Mouse (Mus musculus): ENCODE data around the gene Lipa. TPM values are rescaled to one million over a fixed set of nuclear protein-coding genes. Genes with fewer than 3 reads are reported as not detected.

Gene Lipa
- polyA plus RNA-seq (2012; rRNA removed) (19.3 and 22.7 TPM in 2 replicates), polyA plus RNA-seq (2014; fragmentation: Nextera tagmentation; extraction: Ambion mirVana) (40.4 and 44.2 TPM in 2 replicates)

DNA sequence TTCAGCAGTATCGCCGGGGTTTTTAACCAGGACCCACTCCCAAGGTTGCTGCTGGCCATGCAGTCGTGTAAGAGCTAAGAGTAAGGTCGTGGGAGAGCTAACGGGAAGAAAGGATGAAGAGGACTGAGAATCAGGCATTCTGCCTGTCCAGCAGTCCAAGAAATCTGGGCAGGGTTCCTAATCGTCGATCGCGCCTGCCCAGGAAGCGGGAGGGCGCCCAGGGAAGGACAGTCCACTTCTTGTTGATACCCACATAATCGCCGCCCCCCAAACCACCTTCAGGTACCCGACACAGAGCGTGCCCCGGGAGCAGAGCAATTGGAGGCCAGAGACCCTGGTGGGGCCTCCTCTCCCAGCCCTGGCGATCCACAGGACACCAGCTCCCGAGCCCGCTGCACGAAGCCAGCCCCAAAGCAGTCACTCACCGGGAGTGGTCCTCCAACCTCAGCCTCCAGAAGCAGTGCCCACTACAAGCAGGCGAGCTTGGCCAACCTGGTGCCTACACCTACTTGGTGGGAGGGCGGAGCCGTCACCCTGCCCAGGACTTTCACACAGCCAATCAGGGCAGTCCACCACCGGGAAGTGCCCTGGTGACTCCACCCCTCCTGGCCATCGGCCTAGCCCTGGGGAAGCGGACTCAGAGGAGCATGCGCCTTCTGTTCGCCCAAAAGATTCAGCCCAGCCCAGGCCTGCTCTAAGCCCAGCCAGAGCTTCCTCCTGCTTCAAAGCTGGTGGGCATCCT, at the start of gene Lipa:
Lipa (minus strand) TSS at position 534 of the 742 bp plus-strand sequence.
- Histone ChIP-seq H3K4me3 (ENCODE audit: insufficient read depth in 1 of 2, low read depth in 2 of 2, low read length in 2 of 2) (peak within 1 kb of the TSS; percentile 65 to 69), H3K27me3 (ENCODE audit: control insufficient read depth, insufficient read depth, low read length) (no peaks in the 10 kb centered on the region), H3K36me3 (replicated peaks; ENCODE audit: control insufficient read depth, insufficient read depth, low read depth) (no peaks in the 10 kb centered on the region), H3K9ac (replicated peaks) (peak within 1 kb of the TSS; percentile 52), H3K4me1 (replicated peaks; ENCODE audit: control insufficient read depth in 2 of 2, insufficient read depth in 2 of 2, low read length in 1 of 2) (peaks cover 4 to 6% of the 10 kb centered on the region in 2 experiments; a peak in 2 of 4 replicates), H3K27ac (peak within 1 kb of the TSS; percentile 57), H3K4me2 (ENCODE audit: low read depth) (peak within 1 kb of the TSS; percentile 95), H3K9me3 (ENCODE audit: control insufficient read depth, low read length) (no peaks in the 10 kb centered on the region)
- TF ChIP-seq CTCF (IDR thresholded peaks at IDR 0.05; ENCODE audit: low read depth), result no peak
- TF ChIP-seq EP300 (IDR thresholded peaks at IDR 0.05; ENCODE audit: low read depth), result no peak
- DNase-seq (ENCODE audit: low read depth in 3 of 3, low spot score in 3 of 3), result peak; percentile 83 to 88 (median 84)
- peak; percentile 100 for ATAC-seq (ENCODE audit: insufficient read depth)
- WGBS (ENCODE audit: insufficient replicate concordance), result under 1% methylated on average over 29 of the region's 29 CpGs

DNA sequence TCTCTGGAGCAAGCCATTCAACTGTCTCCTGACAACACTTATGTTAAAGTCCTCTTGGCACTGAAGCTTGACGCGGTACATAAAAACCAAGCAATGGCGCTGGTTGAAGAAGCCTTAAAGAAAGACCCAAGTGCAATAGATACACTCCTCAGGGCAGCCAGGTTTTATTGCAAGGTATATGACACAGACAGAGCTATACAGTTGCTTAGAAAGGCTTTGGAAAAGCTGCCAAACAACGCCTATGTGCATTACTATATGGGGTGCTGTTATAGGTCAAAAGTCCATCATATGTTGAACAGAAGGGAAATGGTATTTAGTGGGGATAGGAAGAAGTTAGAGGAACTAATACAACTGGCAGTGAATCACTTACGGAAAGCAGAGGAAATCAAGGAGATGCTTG, 46.4 kb upstream of the Lipa start:
- Histone ChIP-seq H3K4me3 (ENCODE audit: insufficient read depth in 1 of 2, low read depth in 2 of 2, low read length in 2 of 2) (no peak overlapping the region), H3K36me3 (replicated peaks; ENCODE audit: control insufficient read depth, insufficient read depth, low read depth) (no peaks in the 10 kb centered on the region; the same call in 1 of the 2 replicates), H3K27ac (no peak overlapping the region), H3K9ac (replicated peaks) (no peak overlapping the region), H3K9me3 (ENCODE audit: control insufficient read depth, low read length) (no peaks in the 10 kb centered on the region), H3K4me2 (ENCODE audit: low read depth) (no peak overlapping the region), H3K27me3 (ENCODE audit: control insufficient read depth, insufficient read depth, low read length) (no peaks in the 10 kb centered on the region), H3K4me1 (replicated peaks; ENCODE audit: control insufficient read depth in 2 of 2, insufficient read depth in 2 of 2, low read length in 1 of 2) (no peaks in the 10 kb centered on the region)
- ATAC-seq (ENCODE audit: insufficient read depth) (no peak), DNase-seq (ENCODE audit: low read depth in 3 of 3, low spot score in 3 of 3) (no peak)
- TF ChIP-seq CTCF (IDR thresholded peaks at IDR 0.05; ENCODE audit: low read depth) (no peak), EP300 (IDR thresholded peaks at IDR 0.05; ENCODE audit: low read depth) (no peak)
- WGBS (ENCODE audit: insufficient replicate concordance), result 78% methylated on average over 5 of the region's 5 CpGs

DNA sequence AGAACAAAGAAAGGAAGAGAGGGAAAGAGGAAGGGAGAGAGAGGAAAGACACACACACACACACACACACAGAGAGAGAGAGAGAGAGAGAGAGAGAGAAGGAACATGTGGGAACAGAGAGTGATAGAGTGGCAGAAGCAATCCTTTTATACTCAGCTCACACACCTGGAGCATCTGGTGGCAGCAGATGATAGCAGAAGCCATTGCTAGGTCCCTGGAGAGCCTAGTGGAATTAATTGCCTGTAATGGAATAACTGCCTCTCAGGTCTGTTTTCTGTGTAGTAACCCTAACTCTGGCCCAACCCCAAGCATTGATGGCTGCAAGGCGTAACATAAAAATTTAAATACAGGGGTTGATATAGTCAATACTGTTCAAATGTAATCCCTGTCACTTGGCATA, 43.8 kb upstream of the Lipa start:
- Histone ChIP-seq H3K4me3 (ENCODE audit: insufficient read depth in 1 of 2, low read depth in 2 of 2, low read length in 2 of 2) (no peak overlapping the region), H3K9me3 (ENCODE audit: control insufficient read depth, low read length) (no peaks in the 10 kb centered on the region), H3K9ac (replicated peaks) (no peak overlapping the region), H3K36me3 (replicated peaks; ENCODE audit: control insufficient read depth, insufficient read depth, low read depth) (no peaks in the 10 kb centered on the region; the same call in 1 of the 2 replicates), H3K4me1 (replicated peaks; ENCODE audit: control insufficient read depth in 2 of 2, insufficient read depth in 2 of 2, low read length in 1 of 2) (no peaks in the 10 kb centered on the region), H3K4me2 (ENCODE audit: low read depth) (no peak overlapping the region), H3K27ac (no peak overlapping the region), H3K27me3 (ENCODE audit: control insufficient read depth, insufficient read depth, low read length) (no peaks in the 10 kb centered on the region)
- 68% methylated on average over 1 of the region's 1 CpGs for WGBS (ENCODE audit: insufficient replicate concordance)
- ATAC-seq (ENCODE audit: insufficient read depth) (no peak), DNase-seq (ENCODE audit: low read depth in 3 of 3, low spot score in 3 of 3) (no peak)
- TF ChIP-seq EP300 (IDR thresholded peaks at IDR 0.05; ENCODE audit: low read depth) (no peak), CTCF (IDR thresholded peaks at IDR 0.05; ENCODE audit: low read depth) (no peak)

DNA sequence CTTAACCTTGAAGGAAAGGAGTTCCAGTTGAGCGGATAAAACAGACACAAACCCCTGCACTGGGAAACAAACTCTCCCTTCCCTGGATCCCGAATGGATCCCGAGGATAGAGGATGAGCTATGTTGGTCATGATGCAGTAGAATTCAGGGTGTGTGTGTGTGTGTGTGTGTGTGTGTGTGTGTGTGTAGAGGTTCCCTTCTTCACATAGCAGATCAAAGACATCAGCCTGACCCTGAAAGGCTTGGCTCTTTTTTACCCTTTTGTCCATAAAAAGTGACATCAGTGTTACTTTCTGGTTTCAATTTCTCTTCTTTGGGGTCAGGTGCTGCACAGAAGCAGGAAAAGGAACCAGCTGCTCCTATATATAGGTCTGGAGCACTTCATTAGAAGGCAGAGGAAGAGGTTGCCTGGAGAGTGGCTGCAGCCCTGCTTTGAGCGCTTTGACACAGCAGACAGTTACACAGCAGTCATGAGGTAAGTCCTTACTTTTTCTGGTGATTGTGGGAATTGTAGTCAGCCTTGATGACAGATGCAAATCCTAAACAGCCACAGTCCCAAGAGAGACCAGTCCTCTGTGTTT, 42.7 kb upstream of the Lipa start:
- no peaks in the 10 kb centered on the region; the same call in 1 of the 2 replicates for H3K36me3 ChIP-seq (replicated peaks; ENCODE audit: control insufficient read depth, insufficient read depth, low read depth)

More for the DNA sequence above, 42.7 kb upstream of the Lipa start:
- no peaks in the 10 kb centered on the region for H3K27me3 ChIP-seq (ENCODE audit: control insufficient read depth, insufficient read depth, low read length)
- no peak overlapping the region for H3K4me3 ChIP-seq (ENCODE audit: insufficient read depth in 1 of 2, low read depth in 2 of 2, low read length in 2 of 2)
- no peaks in the 10 kb centered on the region for H3K9me3 ChIP-seq (ENCODE audit: control insufficient read depth, low read length)
- H3K9ac ChIP-seq (replicated peaks), result no peak overlapping the region
- WGBS (ENCODE audit: insufficient replicate concordance), result 57% methylated on average over 4 of the region's 4 CpGs
- ATAC-seq (ENCODE audit: insufficient read depth) (no peak), DNase-seq (ENCODE audit: low read depth in 3 of 3, low spot score in 3 of 3) (no peak)
- no peaks in the 10 kb centered on the region for H3K4me1 ChIP-seq (replicated peaks; ENCODE audit: control insufficient read depth in 2 of 2, insufficient read depth in 2 of 2, low read length in 1 of 2)
- H3K4me2 ChIP-seq (ENCODE audit: low read depth), result no peak overlapping the region
- no peak overlapping the region for H3K27ac ChIP-seq
- TF ChIP-seq CTCF (IDR thresholded peaks at IDR 0.05; ENCODE audit: low read depth) (no peak), EP300 (IDR thresholded peaks at IDR 0.05; ENCODE audit: low read depth) (no peak)

All from liver, embryonic 14.5 days (tissue).